Mouse (Mus musculus): ENCODE measurements at regions not wholly inside any gene's neighbourhood (a gene's known extent, or its start where the extent isn't known, plus 50 kb on each side); places are given as distances from the start of the nearest gene placed in this dataset.

DNA sequence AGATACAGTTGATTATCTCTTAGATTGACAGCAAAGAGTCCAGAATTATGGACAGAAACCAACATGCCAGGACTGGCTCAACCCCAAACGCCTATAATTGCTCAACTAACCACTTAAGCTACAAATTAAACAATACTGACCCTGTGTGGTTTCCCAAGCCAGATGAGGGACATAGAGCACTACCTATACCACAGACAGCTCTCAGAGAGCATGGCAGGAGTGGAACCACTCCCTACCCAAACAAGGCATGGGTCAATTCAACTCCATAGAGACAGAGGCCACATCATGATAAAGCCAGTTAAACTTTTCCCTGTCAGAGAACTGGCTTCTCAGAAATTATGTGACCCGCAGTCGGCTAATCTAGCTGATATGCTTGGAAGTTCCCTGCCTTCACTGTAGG is 490.7 kb upstream of the Tbl1xr1 start:
- no peak overlapping the region for H3K4me3 ChIP-seq (ENCODE audit: insufficient read depth in 1 of 2, low read depth in 1 of 2, low read length in 2 of 2, poor library complexity in 1 of 2, severe bottlenecking in 1 of 2)
- no peaks in the 10 kb centered on the region for H3K36me3 ChIP-seq (ENCODE audit: control insufficient read depth, insufficient read depth, low read length, poor library complexity, severe bottlenecking)
- no peaks in the 10 kb centered on the region for H3K9me3 ChIP-seq (ENCODE audit: control insufficient read depth, insufficient read depth, low read depth, low read length)
- H3K4me1 ChIP-seq (ENCODE audit: control insufficient read depth in 2 of 2, insufficient read depth in 2 of 2, low read length in 2 of 2, poor library complexity in 1 of 2) = no peaks in the 10 kb centered on the region
- H3K27ac ChIP-seq (ENCODE audit: insufficient read depth, low read depth, low read length, poor library complexity, severe bottlenecking) = no peak overlapping the region
- DNase-seq (ENCODE audit: low read depth, low spot score) = no peak
- in situ Hi-C loops (cut with MboI; ENCODE audit: low sequenced_read_pairs in 2 of 2, unreplicated experiment in 2 of 2) = no loop called here
- no peak overlapping the region for H3K9ac ChIP-seq (ENCODE audit: insufficient read depth, low read depth, low read length, poor library complexity, severe bottlenecking)
- no peak for TF ChIP-seq CHD2 (IDR thresholded peaks at IDR 0.05; ENCODE audit: low read depth, low read length)
- no peak for TF ChIP-seq ZC3H11A (IDR thresholded peaks at IDR 0.05; ENCODE audit: borderline replicate concordance, low read depth, low read length)
- TF ChIP-seq MAFK (IDR thresholded peaks at IDR 0.05; ENCODE audit: insufficient read depth, low read depth, low read length) = no peak
- no peak for TF ChIP-seq ZNF384 (IDR thresholded peaks at IDR 0.05; ENCODE audit: low read depth, low read length)
- no peak for TF ChIP-seq HCFC1 (IDR thresholded peaks at IDR 0.05; ENCODE audit: borderline replicate concordance, insufficient read depth, low read length)

DNA sequence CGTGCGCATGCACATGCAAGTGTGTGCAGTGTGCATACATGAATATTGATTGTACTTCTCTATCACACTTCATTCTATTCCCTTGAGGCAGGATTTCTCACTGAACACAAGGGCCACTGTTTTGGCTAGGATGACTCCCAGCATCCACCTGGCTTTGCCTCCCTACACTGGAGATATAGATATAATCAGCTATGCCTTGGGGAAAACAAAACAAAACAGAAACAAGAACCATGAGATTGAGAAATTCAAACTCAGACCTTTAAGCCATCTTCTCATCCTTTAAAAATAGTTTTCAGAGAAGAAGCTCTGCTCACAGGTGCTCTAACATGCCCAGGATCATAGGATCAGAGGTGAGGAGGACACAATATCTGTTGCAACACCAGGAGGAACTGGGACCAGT is 469.6 kb upstream of the Tbl1xr1 start:
- in situ Hi-C loops (cut with MboI; ENCODE audit: low sequenced_read_pairs in 2 of 2, unreplicated experiment in 2 of 2) = no loop called here
- Histone ChIP-seq H3K4me1 (ENCODE audit: control insufficient read depth in 2 of 2, insufficient read depth in 2 of 2, low read length in 2 of 2, poor library complexity in 1 of 2) (no peaks in the 10 kb centered on the region), H3K9ac (ENCODE audit: insufficient read depth, low read depth, low read length, poor library complexity, severe bottlenecking) (no peak overlapping the region)

DNA sequence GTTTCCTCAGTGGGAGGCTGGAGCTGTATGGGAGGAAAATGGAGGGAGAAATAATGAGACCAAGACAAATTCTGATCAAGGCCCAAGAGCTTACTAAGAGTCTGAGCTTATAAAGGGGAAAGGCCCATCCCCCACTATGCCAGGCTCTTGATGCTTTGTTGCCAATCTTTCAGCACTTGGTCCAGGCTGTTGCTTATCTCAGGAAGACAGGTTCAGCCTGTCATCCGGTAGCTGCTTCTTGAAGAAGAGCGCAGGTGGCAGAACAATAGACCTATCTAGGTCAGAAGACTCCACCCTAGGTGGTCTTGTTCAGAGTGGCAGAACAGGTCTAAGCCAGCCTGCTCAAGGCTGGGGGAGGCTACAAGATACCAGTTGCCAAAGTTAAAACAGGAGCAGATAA is 466.2 kb upstream of the Tbl1xr1 start:
- H3K9me3 ChIP-seq (ENCODE audit: control insufficient read depth, insufficient read depth, low read depth, low read length) = no peaks in the 10 kb centered on the region
- no peaks in the 10 kb centered on the region for H3K36me3 ChIP-seq (ENCODE audit: control insufficient read depth, insufficient read depth, low read length, poor library complexity, severe bottlenecking)
- DNase-seq (ENCODE audit: low read depth, low spot score) = no peak
- no peak overlapping the region for H3K27ac ChIP-seq (ENCODE audit: insufficient read depth, low read depth, low read length, poor library complexity, severe bottlenecking)
- no peak overlapping the region for H3K9ac ChIP-seq (ENCODE audit: insufficient read depth, low read depth, low read length, poor library complexity, severe bottlenecking)
- TF ChIP-seq MAFK (IDR thresholded peaks at IDR 0.05; ENCODE audit: insufficient read depth, low read depth, low read length) (no peak), ZNF384 (IDR thresholded peaks at IDR 0.05; ENCODE audit: low read depth, low read length) (no peak), CHD2 (IDR thresholded peaks at IDR 0.05; ENCODE audit: low read depth, low read length) (no peak), ZC3H11A (IDR thresholded peaks at IDR 0.05; ENCODE audit: borderline replicate concordance, low read depth, low read length) (no peak), HCFC1 (IDR thresholded peaks at IDR 0.05; ENCODE audit: borderline replicate concordance, insufficient read depth, low read length) (no peak)
- in situ Hi-C loops (cut with MboI; ENCODE audit: low sequenced_read_pairs in 2 of 2, unreplicated experiment in 2 of 2) = no loop called here
- no peaks in the 10 kb centered on the region for H3K4me1 ChIP-seq (ENCODE audit: control insufficient read depth in 2 of 2, insufficient read depth in 2 of 2, low read length in 2 of 2, poor library complexity in 1 of 2)
- H3K4me3 ChIP-seq (ENCODE audit: insufficient read depth in 1 of 2, low read depth in 1 of 2, low read length in 2 of 2, poor library complexity in 1 of 2, severe bottlenecking in 1 of 2) = no peak overlapping the region

More for the DNA sequence above, 469.6 kb upstream of the Tbl1xr1 start:
- no peaks in the 10 kb centered on the region for H3K36me3 ChIP-seq (ENCODE audit: control insufficient read depth, insufficient read depth, low read length, poor library complexity, severe bottlenecking)
- H3K4me3 ChIP-seq (ENCODE audit: insufficient read depth in 1 of 2, low read depth in 1 of 2, low read length in 2 of 2, poor library complexity in 1 of 2, severe bottlenecking in 1 of 2) = no peak overlapping the region
- no peaks in the 10 kb centered on the region for H3K9me3 ChIP-seq (ENCODE audit: control insufficient read depth, insufficient read depth, low read depth, low read length)
- TF ChIP-seq ZNF384 (IDR thresholded peaks at IDR 0.05; ENCODE audit: low read depth, low read length) = no peak
- TF ChIP-seq ZC3H11A (IDR thresholded peaks at IDR 0.05; ENCODE audit: borderline replicate concordance, low read depth, low read length) = no peak
- no peak for TF ChIP-seq HCFC1 (IDR thresholded peaks at IDR 0.05; ENCODE audit: borderline replicate concordance, insufficient read depth, low read length)
- no peak for TF ChIP-seq MAFK (IDR thresholded peaks at IDR 0.05; ENCODE audit: insufficient read depth, low read depth, low read length)
- no peak for TF ChIP-seq CHD2 (IDR thresholded peaks at IDR 0.05; ENCODE audit: low read depth, low read length)
- H3K27ac ChIP-seq (ENCODE audit: insufficient read depth, low read depth, low read length, poor library complexity, severe bottlenecking) = no peak overlapping the region
- DNase-seq (ENCODE audit: low read depth, low spot score) = no peak

DNA sequence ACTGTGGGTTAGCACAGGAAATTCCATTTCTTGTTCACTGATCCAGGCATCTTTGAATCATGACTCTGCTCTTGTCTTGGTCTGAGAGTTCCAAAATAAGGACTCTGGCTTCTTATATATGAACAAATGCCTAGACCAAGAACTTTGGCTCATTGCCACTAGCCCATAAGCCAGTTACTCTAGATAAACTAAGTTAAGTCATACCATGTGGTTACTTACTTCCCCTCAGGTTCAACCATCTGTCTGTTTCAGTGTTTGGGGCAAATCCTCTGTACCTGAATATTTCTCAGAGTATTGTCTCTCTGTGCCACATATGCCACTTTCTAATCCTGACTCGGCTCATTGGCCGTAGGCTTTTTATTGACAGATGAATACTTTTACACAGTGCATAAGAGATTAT is 454.7 kb upstream of the Tbl1xr1 start:
- no peak overlapping the region for H3K9ac ChIP-seq (ENCODE audit: insufficient read depth, low read depth, low read length, poor library complexity, severe bottlenecking)
- no peaks in the 10 kb centered on the region for H3K4me1 ChIP-seq (ENCODE audit: control insufficient read depth in 2 of 2, insufficient read depth in 2 of 2, low read length in 2 of 2, poor library complexity in 1 of 2)
- in situ Hi-C loops (cut with MboI; ENCODE audit: low sequenced_read_pairs in 2 of 2, unreplicated experiment in 2 of 2) = no loop called here
- H3K4me3 ChIP-seq (ENCODE audit: insufficient read depth in 1 of 2, low read depth in 1 of 2, low read length in 2 of 2, poor library complexity in 1 of 2, severe bottlenecking in 1 of 2) = no peak overlapping the region
- no peak for TF ChIP-seq ZC3H11A (IDR thresholded peaks at IDR 0.05; ENCODE audit: borderline replicate concordance, low read depth, low read length)
- no peak for TF ChIP-seq ZNF384 (IDR thresholded peaks at IDR 0.05; ENCODE audit: low read depth, low read length)
- no peak for TF ChIP-seq MAFK (IDR thresholded peaks at IDR 0.05; ENCODE audit: insufficient read depth, low read depth, low read length)
- no peak for TF ChIP-seq CHD2 (IDR thresholded peaks at IDR 0.05; ENCODE audit: low read depth, low read length)
- no peak for TF ChIP-seq HCFC1 (IDR thresholded peaks at IDR 0.05; ENCODE audit: borderline replicate concordance, insufficient read depth, low read length)
- H3K36me3 ChIP-seq (ENCODE audit: control insufficient read depth, insufficient read depth, low read length, poor library complexity, severe bottlenecking) = no peaks in the 10 kb centered on the region
- no peak for DNase-seq (ENCODE audit: low read depth, low spot score)
- H3K27ac ChIP-seq (ENCODE audit: insufficient read depth, low read depth, low read length, poor library complexity, severe bottlenecking) = no peak overlapping the region
- H3K9me3 ChIP-seq (ENCODE audit: control insufficient read depth, insufficient read depth, low read depth, low read length) = no peaks in the 10 kb centered on the region

DNA sequence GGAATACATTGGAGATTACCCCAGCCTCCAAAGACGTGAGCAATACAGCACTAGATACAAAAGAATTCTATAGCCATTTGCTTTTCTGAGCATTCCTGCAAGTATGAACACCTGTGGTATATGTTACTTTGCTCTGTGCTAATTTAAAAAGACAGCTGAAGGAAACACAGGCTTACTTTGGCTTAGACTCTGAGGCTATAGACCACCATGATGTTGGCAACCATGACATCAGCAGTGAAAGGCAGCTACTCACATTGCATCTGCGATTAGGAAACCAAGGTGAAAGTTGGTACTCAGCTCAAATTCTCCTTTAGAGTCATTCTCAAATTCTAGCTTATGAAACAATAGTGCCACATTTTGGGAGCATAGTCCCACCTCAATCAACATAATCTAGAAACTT is 451.4 kb upstream of the Tbl1xr1 start:
- H3K4me3 ChIP-seq (ENCODE audit: insufficient read depth in 1 of 2, low read depth in 1 of 2, low read length in 2 of 2, poor library complexity in 1 of 2, severe bottlenecking in 1 of 2) = no peak overlapping the region
- no peak overlapping the region for H3K9ac ChIP-seq (ENCODE audit: insufficient read depth, low read depth, low read length, poor library complexity, severe bottlenecking)
- no peaks in the 10 kb centered on the region for H3K9me3 ChIP-seq (ENCODE audit: control insufficient read depth, insufficient read depth, low read depth, low read length)
- TF ChIP-seq CHD2 (IDR thresholded peaks at IDR 0.05; ENCODE audit: low read depth, low read length) = no peak
- no peak for TF ChIP-seq MAFK (IDR thresholded peaks at IDR 0.05; ENCODE audit: insufficient read depth, low read depth, low read length)
- TF ChIP-seq ZC3H11A (IDR thresholded peaks at IDR 0.05; ENCODE audit: borderline replicate concordance, low read depth, low read length) = no peak
- TF ChIP-seq ZNF384 (IDR thresholded peaks at IDR 0.05; ENCODE audit: low read depth, low read length) = no peak
- TF ChIP-seq HCFC1 (IDR thresholded peaks at IDR 0.05; ENCODE audit: borderline replicate concordance, insufficient read depth, low read length) = no peak
- H3K27ac ChIP-seq (ENCODE audit: insufficient read depth, low read depth, low read length, poor library complexity, severe bottlenecking) = no peak overlapping the region
- no peak for DNase-seq (ENCODE audit: low read depth, low spot score)
- in situ Hi-C loops (cut with MboI; ENCODE audit: low sequenced_read_pairs in 2 of 2, unreplicated experiment in 2 of 2) = no loop called here
- H3K36me3 ChIP-seq (ENCODE audit: control insufficient read depth, insufficient read depth, low read length, poor library complexity, severe bottlenecking) = no peaks in the 10 kb centered on the region
- 0 out of 4 replicates have a peak, but pooled peaks cover 0 to 1% of the 10 kb centered on the region in 2 experiments for H3K4me1 ChIP-seq (ENCODE audit: control insufficient read depth in 2 of 2, insufficient read depth in 2 of 2, low read length in 2 of 2, poor library complexity in 1 of 2)

All from ES-E14 (cell line).